Mouse (Mus musculus): ENCODE results near the gene Bpifb1.
"Not testable (repeated sequence)": the region's sequence is repeated elsewhere in the genome, so short reads cannot be mapped to it uniquely, and the experiment has no call there.

The Bpifb1 gene

GRCm38 (mm10) chr2:154211121-154211520 is 20.5 kb downstream of the Bpifb1 start:
- DNase-seq (ENCODE audit: low read depth, low spot score), result no peak

GRCm38 (mm10) chr2:154211881-154212280 is 21.3 kb downstream of the Bpifb1 start:
- DNase-seq (ENCODE audit: low read depth, low spot score), result no peak

DNA sequence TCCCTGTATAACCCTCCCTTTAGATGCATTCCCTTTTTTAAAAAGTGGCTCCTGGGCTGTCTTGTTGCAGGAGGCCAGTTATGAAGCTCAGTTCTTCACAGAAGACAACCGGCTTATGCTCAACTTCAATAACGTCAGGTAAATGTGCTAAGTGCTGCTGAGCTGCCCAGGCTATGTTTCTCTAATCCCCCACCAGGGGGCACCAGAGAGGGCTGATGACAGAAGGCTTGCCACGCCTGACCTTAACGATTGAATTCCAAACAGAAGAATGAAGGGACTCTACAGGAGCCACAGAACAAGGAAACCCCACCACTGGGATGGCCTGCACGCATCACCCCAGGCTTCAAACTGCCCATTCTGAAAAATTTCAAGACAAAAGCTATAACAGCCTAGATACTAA is 24.6 kb downstream of the Bpifb1 start:
- DNase-seq (ENCODE audit: low read depth, low spot score), result peak; percentile 73

DNA sequence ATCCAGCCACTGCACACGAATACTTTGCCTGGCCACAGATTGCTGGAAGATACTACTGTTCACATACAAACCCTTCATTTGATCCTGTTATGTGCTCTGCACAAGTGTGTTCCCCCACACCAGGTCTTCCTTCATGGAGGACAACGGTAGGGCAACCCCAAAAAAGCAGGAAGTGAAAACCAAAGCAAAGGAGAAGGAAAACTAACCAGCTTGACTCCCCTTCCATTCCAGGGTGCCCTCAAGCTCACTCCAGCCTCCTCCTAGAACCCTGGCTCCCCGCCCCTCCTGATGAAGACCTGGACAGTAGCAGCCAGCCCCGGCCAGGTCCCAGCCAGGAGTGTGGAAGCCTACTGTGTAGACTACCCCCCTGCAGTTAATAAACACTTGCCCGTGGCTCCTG is 29.3 kb downstream of the Bpifb1 start:
- no peak for DNase-seq (ENCODE audit: low read depth, low spot score)

GRCm38 (mm10) chr2:154223265-154223916 is 32.8 kb downstream of the Bpifb1 start, which contains the start of gene Bpifb5:
Bpifb5 (plus strand) TSS chr2:154223742.
- DNase-seq (ENCODE audit: low read depth, low spot score), result no peak

DNA sequence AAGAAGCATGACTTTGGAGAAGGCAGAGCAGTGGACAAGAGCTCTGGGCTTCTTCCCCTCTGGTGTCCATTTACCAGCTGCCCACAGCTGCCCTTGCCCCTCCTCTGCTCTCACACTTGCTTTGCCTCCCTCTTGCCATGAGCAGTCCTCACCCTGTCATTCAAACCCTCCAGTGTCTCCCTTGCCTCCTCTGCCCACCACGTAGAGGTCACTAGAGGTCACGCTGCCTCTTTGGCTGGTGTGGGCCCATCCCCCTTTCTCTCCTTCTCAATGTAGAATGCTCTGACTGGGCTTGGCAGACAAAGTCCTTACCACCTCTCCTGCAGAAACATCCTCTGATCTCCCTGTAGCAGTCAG is 33.3 kb downstream of the Bpifb1 start:
- no peak for DNase-seq (ENCODE audit: low read depth, low spot score)

- no peak for DNase-seq (ENCODE audit: low read depth, low spot score)
Observed at GRCm38 (mm10) chr2:154226991-154227390, 36.4 kb downstream of the Bpifb1 start.

DNA sequence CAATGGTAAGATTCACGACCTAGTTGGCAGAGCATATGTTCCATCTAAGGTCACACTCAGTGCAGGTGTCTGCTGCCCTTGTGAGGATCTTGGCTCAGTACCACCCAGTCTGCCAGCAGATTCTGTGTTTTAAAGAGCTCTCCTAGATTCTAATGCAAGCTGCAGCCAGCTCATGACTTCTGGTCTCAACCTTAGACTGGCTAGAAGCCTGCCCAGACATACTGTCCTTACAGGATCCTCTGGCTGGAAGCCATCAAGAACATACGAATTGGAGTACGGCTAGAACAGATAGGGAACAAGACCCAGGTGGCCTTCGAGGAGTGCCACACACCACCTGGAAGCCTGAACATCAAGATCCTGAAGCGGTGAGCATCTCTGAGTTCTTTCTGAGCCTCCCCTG is 37.2 kb downstream of the Bpifb1 start:
- no peak for DNase-seq (ENCODE audit: low read depth, low spot score)

DNA sequence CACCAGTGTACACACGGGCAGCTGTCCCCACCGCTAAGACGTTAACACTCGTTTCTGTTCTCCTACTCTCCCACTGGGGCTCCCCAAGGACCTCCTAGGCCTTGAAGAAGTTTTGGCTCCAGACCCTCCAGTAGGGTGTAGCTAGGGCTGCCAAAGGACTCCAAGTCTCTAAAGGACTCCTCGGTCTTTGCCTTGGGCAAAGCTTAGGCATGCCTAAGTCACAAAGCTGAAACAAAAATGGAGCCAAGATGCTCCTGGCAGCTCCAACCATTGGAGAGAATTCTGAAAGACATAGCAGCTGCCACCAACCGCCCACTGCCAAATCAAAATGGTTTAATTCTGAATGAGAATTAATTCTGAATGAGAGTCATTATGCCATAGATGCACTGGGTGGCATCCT is 42.8 kb downstream of the Bpifb1 start:
- DNase-seq (ENCODE audit: low read depth, low spot score), result no peak

DNA sequence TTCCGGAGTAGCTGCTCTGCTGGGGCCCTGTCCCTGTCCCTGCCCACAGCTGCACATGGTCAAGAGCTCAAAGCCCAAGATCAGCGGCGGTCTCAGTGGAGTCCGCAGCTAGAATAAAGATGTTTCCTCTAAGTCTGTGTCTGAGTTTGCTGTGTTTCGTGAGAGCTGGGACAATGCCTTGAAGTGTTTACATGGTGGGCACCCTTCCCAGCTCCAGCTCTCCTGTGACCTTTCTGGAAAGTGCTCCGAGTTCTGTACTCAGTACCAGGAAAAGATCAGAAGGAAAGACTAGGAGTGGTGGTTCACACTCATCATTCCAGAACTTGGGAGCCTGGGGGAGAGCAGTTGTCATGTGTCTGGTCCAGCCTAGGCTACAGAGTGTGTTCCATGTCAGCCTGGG is 50.2 kb downstream of the Bpifb1 start:
- no peak for DNase-seq (ENCODE audit: low read depth, low spot score)

GRCm38 (mm10) chr2:154242726-154243125 is 52.1 kb downstream of the Bpifb1 start:
- DNase-seq (ENCODE audit: low read depth, low spot score), result not testable (repeated sequence)

GRCm38 (mm10) chr2:154243356-154244036 is 52.9 kb downstream of the Bpifb1 start:
- DNase-seq (ENCODE audit: low read depth, low spot score), result no peak

GRCm38 (mm10) chr2:154245322-154245721 is 54.7 kb downstream of the Bpifb1 start:
- no peak for DNase-seq (ENCODE audit: low read depth, low spot score)

DNA sequence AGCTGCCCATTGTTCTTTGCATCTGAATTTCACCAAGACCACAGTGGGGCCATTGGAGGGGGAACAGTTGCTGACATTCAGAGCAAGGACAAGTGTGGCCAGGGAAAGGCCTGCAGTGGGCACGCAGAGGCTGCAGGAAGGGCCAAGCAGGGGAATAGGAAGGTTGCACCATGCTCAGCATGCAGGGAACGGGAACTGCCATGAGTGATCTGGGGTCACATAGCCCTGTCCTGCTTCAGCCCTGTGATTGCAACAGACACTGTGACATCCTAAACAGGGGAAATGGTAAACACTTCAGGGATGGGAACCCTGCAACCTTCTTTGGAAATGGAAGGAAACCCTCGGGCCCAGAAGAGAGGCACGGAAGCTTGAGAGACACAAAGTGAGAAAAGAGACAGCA is 64.6 kb downstream of the Bpifb1 start:
- DNase-seq (ENCODE audit: low read depth, low spot score), result not testable (repeated sequence)

DNA sequence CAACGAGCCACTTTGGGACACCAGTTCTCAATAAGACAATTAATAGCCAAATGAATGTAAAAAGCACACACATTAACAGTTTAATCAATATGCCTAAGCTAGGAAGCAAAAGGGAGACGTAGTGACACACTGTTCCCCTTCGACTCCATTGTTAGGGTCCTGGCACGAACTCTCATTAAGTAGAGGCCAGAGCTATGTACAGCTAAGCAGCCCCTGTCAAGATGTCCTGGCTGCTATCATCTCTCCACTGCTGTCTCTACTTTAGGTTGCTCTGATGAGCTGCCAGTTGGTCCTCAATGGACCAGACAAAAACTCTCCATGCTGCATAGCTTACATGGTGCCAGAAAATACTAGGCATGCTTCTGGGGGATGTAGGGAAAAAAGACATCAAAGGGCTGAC is 65.2 kb downstream of the Bpifb1 start:
- no peak for DNase-seq (ENCODE audit: low read depth, low spot score)

GRCm38 (mm10) chr2:154257554-154257953 is 66.9 kb downstream of the Bpifb1 start, which contains the start of gene Bpifb9a:
Bpifb9a (plus strand) TSS chr2:154257854.
- not testable (repeated sequence) for DNase-seq (ENCODE audit: low read depth, low spot score)

DNA sequence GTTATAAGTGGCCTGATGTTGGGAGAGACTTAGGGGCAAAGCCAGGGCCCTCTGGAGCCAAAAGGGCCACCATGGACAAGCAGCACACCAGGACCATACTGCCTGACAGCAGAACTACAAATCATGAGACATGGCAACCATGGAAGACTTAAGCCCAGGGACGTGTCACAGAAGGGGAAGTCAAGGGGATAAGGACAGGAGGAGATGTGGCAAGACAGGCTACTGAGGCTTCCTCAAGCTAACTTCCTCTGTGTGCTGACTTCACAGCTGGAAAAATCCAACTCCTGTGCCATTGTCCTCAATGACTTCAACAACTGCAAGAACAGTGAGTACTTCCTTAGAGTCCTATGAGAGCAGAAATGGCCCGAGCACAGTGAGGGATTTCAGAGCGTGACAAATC is 73.8 kb downstream of the Bpifb1 start:
- not testable (repeated sequence) for DNase-seq (ENCODE audit: low read depth, low spot score)

Measured in A20 (cell line).